Mouse (Mus musculus) spleen, adult 2 months (tissue): ENCODE results near the gene Fpr1. TPM values are rescaled to one million over a fixed set of nuclear protein-coding genes. Genes with fewer than 3 reads are reported as not detected.

Experiments used
- DNase-seq, 2 experiments: peaks; one replicate each; pipeline versions ENCODE4 v3.0.0 to v3.0.0-alpha.2; 2012 to 2021; ENCODE audit warnings: low spot score in 2 of 2, low read depth in 1 of 2
- H3K27ac ChIP-seq: fragments of 200-500 bp; 2 replicates; pipeline ENCODE4 v1.5.1; 2012; ENCODE audit warnings: low read length, inconsistent platforms; ENCODE audit not compliant: insufficient read depth
- H3K27me3 ChIP-seq: fragments of 200-500 bp; 2 replicates; pipeline ENCODE4 v1.6.1; 2012; ENCODE audit warnings: mild to moderate bottlenecking, moderate library complexity, low read length, inconsistent platforms; ENCODE audit not compliant: control insufficient read depth, insufficient read depth
- H3K36me3 ChIP-seq: fragments of 200-500 bp; 2 replicates; pipeline ENCODE4 v1.6.1; 2012; ENCODE audit warnings: mild to moderate bottlenecking, low read length, inconsistent platforms; ENCODE audit not compliant: control insufficient read depth, insufficient read depth
- H3K4me1 ChIP-seq: fragments of 200-500 bp; 2 replicates; pipeline ENCODE4 v1.6.1; 2011; ENCODE audit warnings: inconsistent platforms; ENCODE audit not compliant: control insufficient read depth, insufficient read depth, insufficient read length
- H3K4me3 ChIP-seq: fragments of 200-500 bp; 2 replicates; pipeline ENCODE4 v1.5.1; 2011; ENCODE audit warnings: mild to moderate bottlenecking, inconsistent platforms; ENCODE audit not compliant: insufficient read depth, insufficient read length; ENCODE audit errors: extremely low read depth
- CTCF ChIP-seq: fragments of 200-500 bp; IDR thresholded peaks from 2 replicates; pipeline ENCODE4 v1.5.1; 2011; ENCODE audit warnings: mild to moderate bottlenecking, inconsistent platforms; ENCODE audit not compliant: insufficient read depth, insufficient read length, insufficient replicate concordance; ENCODE audit errors: extremely low read depth
- POLR2A ChIP-seq: fragments of 200-500 bp; IDR thresholded peaks from 2 replicates; pipeline ENCODE4 v1.6.1; 2011; ENCODE audit warnings: low read depth, low read length, inconsistent platforms
- WGBS: fragments of 180-500 bp; shearing (Covaris S2); methylation state at CpG from one replicate; pipeline ENCODE4 v1.1.7; 2018; 5-methylcytosine and 5-hydroxymethylcytosine counted together
- polyA plus RNA-seq: library from polyadenylated mRNA; depleted of rRNA; stranded (reverse); fragments of >200 nt; gene quantifications from 2 replicates; pipeline ENCODE4 v1.2.3, GENCODE M21; 2012

Gene Fpr1
- polyA plus RNA-seq, 1 experiment = 8.9 TPM

GRCm38 (mm10) chr17:17840796-17841195 is 42.9 kb downstream of the Fpr1 start:
- no peaks in the 10 kb centered on the region for H3K36me3 ChIP-seq
- H3K4me1 ChIP-seq = peaks cover 4% of the 10 kb centered on the region; the same call in 1 of the 2 replicates
- H3K27ac ChIP-seq = no peak overlapping the region
- H3K27me3 ChIP-seq = no peaks in the 10 kb centered on the region
- TF ChIP-seq CTCF (no peak), POLR2A (no peak)
- H3K4me3 ChIP-seq = no peak overlapping the region
- no peak for DNase-seq
- WGBS = 87% methylated on average over 7 of the region's 7 CpGs

- no peak overlapping the region for H3K27ac ChIP-seq
- peaks cover 4% of the 10 kb centered on the region; the same call in 1 of the 2 replicates for H3K4me1 ChIP-seq
- TF ChIP-seq POLR2A (no peak), CTCF (no peak)
- WGBS = 92% methylated on average over 2 of the region's 2 CpGs
- DNase-seq = no peak
- H3K4me3 ChIP-seq = no peak overlapping the region
- H3K27me3 ChIP-seq = no peaks in the 10 kb centered on the region
- no peaks in the 10 kb centered on the region for H3K36me3 ChIP-seq
Measured at GRCm38 (mm10) chr17:17839276-17839675, 44.5 kb downstream of the Fpr1 start.

GRCm38 (mm10) chr17:17837919-17838701 is 45.6 kb downstream of the Fpr1 start:
- Histone ChIP-seq H3K27ac (peak overlapping the region; percentile 44), H3K27me3 (no peaks in the 10 kb centered on the region), H3K4me1 (peaks cover 4% of the 10 kb centered on the region; the same call in 1 of the 2 replicates), H3K4me3 (peak overlapping the region; percentile 63), H3K36me3 (no peaks in the 10 kb centered on the region)
- WGBS = under 1% methylated on average over 43 of the region's 43 CpGs
- DNase-seq = peak; percentile 85 to 90
- peak; percentile 76 for TF ChIP-seq CTCF
- no peak; the same call in 1 of the 2 replicates for TF ChIP-seq POLR2A

- Histone ChIP-seq H3K27ac (peak overlapping the region; percentile 44; the same call in 1 of the 2 replicates), H3K4me1 (peaks cover 4% of the 10 kb centered on the region; the same call in 1 of the 2 replicates), H3K27me3 (no peaks in the 10 kb centered on the region), H3K4me3 (peak overlapping the region; percentile 63; the same call in 1 of the 2 replicates), H3K36me3 (no peaks in the 10 kb centered on the region)
- TF ChIP-seq POLR2A (no peak), CTCF (no peak)
- no peak for DNase-seq
- 44% methylated on average over 13 of the region's 13 CpGs for WGBS
Measured at GRCm38 (mm10) chr17:17837426-17837825, 46.3 kb downstream of the Fpr1 start.

- no peak for DNase-seq
- H3K36me3 ChIP-seq = no peaks in the 10 kb centered on the region
- no peak for TF ChIP-seq CTCF
- no peak for TF ChIP-seq POLR2A
- 92% methylated on average over 5 of the region's 5 CpGs for WGBS
- no peaks in the 10 kb centered on the region for H3K27me3 ChIP-seq
- H3K4me1 ChIP-seq = peaks cover 4% of the 10 kb centered on the region; the same call in 1 of the 2 replicates
- no peak overlapping the region for H3K4me3 ChIP-seq
- no peak overlapping the region for H3K27ac ChIP-seq
Measured at GRCm38 (mm10) chr17:17836101-17836500, 47.6 kb downstream of the Fpr1 start.

- H3K4me1 ChIP-seq = peaks cover 4% of the 10 kb centered on the region; the same call in 1 of the 2 replicates
- no peaks in the 10 kb centered on the region for H3K36me3 ChIP-seq
- no peak overlapping the region for H3K27ac ChIP-seq
- 23% methylated on average over 1 of the region's 1 CpGs for WGBS
- no peaks in the 10 kb centered on the region for H3K27me3 ChIP-seq
- no peak overlapping the region for H3K4me3 ChIP-seq
- TF ChIP-seq CTCF (no peak), POLR2A (no peak)
- DNase-seq = no peak
Measured at GRCm38 (mm10) chr17:17834896-17835295, 48.8 kb downstream of the Fpr1 start.

GRCm38 (mm10) chr17:17830731-17831130 is 53.0 kb downstream of the Fpr1 start:
- no peak for DNase-seq
- no peaks in the 10 kb centered on the region for H3K36me3 ChIP-seq
- H3K4me3 ChIP-seq = no peak overlapping the region
- H3K27me3 ChIP-seq = peaks cover 12% of the 10 kb centered on the region
- 69% methylated on average over 7 of the region's 7 CpGs for WGBS
- H3K4me1 ChIP-seq = peaks cover 3% of the 10 kb centered on the region
- TF ChIP-seq POLR2A = no peak
- TF ChIP-seq CTCF = no peak
- H3K27ac ChIP-seq = no peak overlapping the region
